In the genomic region with DNA sequence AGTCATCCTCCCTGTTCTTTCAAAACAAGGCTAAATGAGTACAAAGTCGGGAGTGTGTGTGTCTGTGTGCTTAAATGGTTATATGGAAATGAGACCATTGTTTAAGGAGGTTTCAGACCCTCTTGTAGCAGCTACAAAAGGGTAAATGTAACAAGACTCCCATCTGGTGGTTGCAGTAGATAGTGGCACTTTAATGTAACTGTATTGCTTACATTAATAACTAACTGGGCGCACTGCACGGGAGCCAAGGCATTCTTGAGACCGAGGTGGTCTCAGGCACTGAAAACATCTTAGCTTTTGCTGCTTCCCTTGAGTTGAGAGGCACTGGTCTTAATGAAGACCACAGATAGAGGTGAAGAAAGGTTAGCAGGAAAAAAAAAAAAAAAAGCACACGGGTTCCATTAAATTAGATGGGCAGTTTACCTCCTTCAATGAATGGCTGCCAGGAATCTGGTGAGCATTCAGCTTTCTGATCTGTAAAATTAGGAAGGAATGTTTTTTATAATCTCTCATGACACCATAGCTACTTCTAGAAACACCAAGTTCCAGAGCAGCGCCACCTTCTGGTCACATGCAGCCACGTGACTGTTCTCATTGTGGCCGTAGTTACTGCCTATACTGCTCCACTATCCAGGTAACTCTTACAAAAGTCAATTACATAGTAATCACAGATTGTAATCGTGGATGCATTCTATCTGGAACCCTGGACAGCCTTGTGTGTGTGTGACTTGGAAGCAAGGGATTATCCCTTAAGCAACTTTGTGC, we compare ENCODE assay signal across 8 mouse cellular contexts. TPM values are rescaled to one million over a fixed set of nuclear protein-coding genes. Genes with fewer than 3 reads are reported as not detected.
DNase-seq lines count a peak whose midpoint lies in the region; ATAC-seq and TF ChIP-seq lines count a peak whose summit lies in the region.

No protein-coding gene starts in this region.

- no peak for TF ChIP-seq POLR2A in myocyte (IDR thresholded peaks at IDR 0.05; ENCODE audit: insufficient read length, low read depth)

- ATAC-seq in embryonic facial prominence, embryonic 11.5 days (replicated peaks; ENCODE audit: insufficient number of reproducible peaks, low FRiP score, low TSS enrichment, low read depth) = no peak

- 0 out of 2 replicates have a peak overlapping the region, but pooled peaks have one; percentile 22 for H3K4me3 ChIP-seq in heart, embryonic 10.5 days
- no peak overlapping the region for H3K4me3 ChIP-seq in embryonic facial prominence, embryonic 11.5 days (ENCODE audit: low read depth, low read length)
- no peak overlapping the region for H3K4me3 ChIP-seq in myocyte

- H3K36me3 ChIP-seq in heart, embryonic 10.5 days = no peaks in the 10 kb centered on the region
- H3K36me3 ChIP-seq in embryonic facial prominence, embryonic 11.5 days (replicated peaks; ENCODE audit: control insufficient read depth, insufficient read depth, low read depth, low read length) = no peaks in the 10 kb centered on the region
- H3K36me3 ChIP-seq in myocyte (ENCODE audit: control insufficient read depth, insufficient read depth) = no peaks in the 10 kb centered on the region

- no peak overlapping the region for H3ac ChIP-seq in myocyte (ENCODE audit: control insufficient read depth, insufficient read length)

- H3K4me1 ChIP-seq in heart, embryonic 10.5 days = no peaks in the 10 kb centered on the region
- H3K4me1 ChIP-seq in embryonic facial prominence, embryonic 11.5 days (ENCODE audit: control insufficient read depth, insufficient read depth, low read length) = no peaks in the 10 kb centered on the region

- H3K27ac ChIP-seq in heart, embryonic 10.5 days = no peak overlapping the region
- no peak overlapping the region for H3K27ac ChIP-seq in embryonic facial prominence, embryonic 11.5 days (replicated peaks; ENCODE audit: low read depth, low read length)

- peaks cover 35% of the 10 kb centered on the region for H3K27me3 ChIP-seq in heart, embryonic 10.5 days (ENCODE audit: insufficient read depth, poor library complexity, severe bottlenecking)
- H3K27me3 ChIP-seq in embryonic facial prominence, embryonic 11.5 days (ENCODE audit: control insufficient read depth, insufficient read depth, low read length) = peaks cover 13% of the 10 kb centered on the region
- H3K27me3 ChIP-seq in myocyte (ENCODE audit: control insufficient read depth, insufficient read depth, insufficient read length) = peaks cover 31% of the 10 kb centered on the region

- no peaks in the 10 kb centered on the region for H3K79me2 ChIP-seq in myocyte (ENCODE audit: control insufficient read depth, insufficient read depth)

- intact Hi-C loops in heart, postnatal 36 days (cut with DNase I) = loop anchor here (2.0 to 5.0 kb wide), 2 partner anchors 205 to 374 kb away; no protein-coding TSS in a partner anchor

- no peak for DNase-seq in heart, embryonic 10.5 days (ENCODE audit: low spot score)
- DNase-seq in heart, adult 8-10 months (ENCODE audit: low spot score) = no peak
- peak; percentile 70 for DNase-seq in NIH3T3 (ENCODE audit: low read depth)
- peak; percentile 81 for DNase-seq in embryonic facial prominence, embryonic 11.5 days (ENCODE audit: low spot score)
- DNase-seq in heart, postnatal 36 days = peak; percentile 54 to 72
- peak; percentile 31 to 45 for DNase-seq in layer of hippocampus, postnatal 36 days
- DNase-seq in ovary, postnatal 10 days (ENCODE audit: low spot score) = no peak

- no peak overlapping the region for H3K4me2 ChIP-seq in embryonic facial prominence, embryonic 11.5 days (ENCODE audit: low read depth, low read length)
- no peak overlapping the region for H3K4me2 ChIP-seq in myocyte (ENCODE audit: low read depth)

- no peak overlapping the region for H3K9ac ChIP-seq in embryonic facial prominence, embryonic 11.5 days (replicated peaks; ENCODE audit: low read length)

- 31% methylated on average over 9 of the region's 9 CpGs for WGBS in heart, embryonic 10.5 days
- 33% methylated on average over 9 of the region's 9 CpGs for WGBS in embryonic facial prominence, embryonic 11.5 days

- H3K9me3 ChIP-seq in heart, embryonic 10.5 days = no peaks in the 10 kb centered on the region
- no peaks in the 10 kb centered on the region for H3K9me3 ChIP-seq in embryonic facial prominence, embryonic 11.5 days (replicated peaks; ENCODE audit: control insufficient read depth, low read length)

TF ChIP-seq in myocyte, 11 proteins besides CTCF, POLR2A, EP300 and RAD21:
- TF ChIP-seq TCF3 (IDR thresholded peaks at IDR 0.05; ENCODE audit: insufficient read length, low read depth) = no peak
- peak; percentile 77 for TF ChIP-seq USF1 (IDR thresholded peaks at IDR 0.05; ENCODE audit: low read depth)

RNA-seq across cellular contexts. Expression of a gene that starts 5.5 kb away (rescaled TPM):
- polyA plus RNA-seq in heart, embryonic 10.5 days (2016; fragmentation: Nextera tagmentation; extraction: Ambion mirVana) = 1.3 and 2.7 TPM in 2 replicates
- total RNA-seq in heart, adult 8-10 months (2022) = 1 to 10 TPM; 2.2 to 3.3 (median 2.9) TPM
- polyA plus RNA-seq in embryonic facial prominence, embryonic 11.5 days (2014; fragmentation: Nextera tagmentation; extraction: Ambion mirVana) = 0.59 and 0.64 TPM in 2 replicates
- 1 to 10 TPM; 3.2 to 4.0 TPM for total RNA-seq in heart, postnatal 36 days (2021)
- total RNA-seq in layer of hippocampus, postnatal 36 days (2021) = 1 to 10 TPM; 2.9 to 4.0 TPM
- polyA plus RNA-seq in myocyte (2012; fragmentation: generic; extraction: Trizol) = not detected

RNA-seq across cellular contexts. Expression of a gene that starts 14.6 kb away (rescaled TPM):
- polyA plus RNA-seq in heart, embryonic 10.5 days (2016; fragmentation: Nextera tagmentation; extraction: Ambion mirVana) = 6.4 and 7.9 TPM in 2 replicates
- 1 to 10 TPM; 4.6 to 7.1 (median 5.9) TPM for total RNA-seq in heart, adult 8-10 months (2022)
- polyA plus RNA-seq in embryonic facial prominence, embryonic 11.5 days (2014; fragmentation: Nextera tagmentation; extraction: Ambion mirVana) = 7.5 and 7.6 TPM in 2 replicates
- total RNA-seq in heart, postnatal 36 days (2021) = 1 to 10 TPM; 5.5 to 7.0 TPM
- total RNA-seq in layer of hippocampus, postnatal 36 days (2021) = 1 to 10 TPM; 4.1 to 4.5 TPM
- polyA plus RNA-seq in myocyte (2012; fragmentation: generic; extraction: Trizol) = not detected

Comparison
In these comparisons a context has a peak if more than half of its experiments do, and no peak if none do; other contexts are left out.
1. DNase-seq: peak in NIH3T3 (single experiment), embryonic facial prominence, embryonic 11.5 days (single experiment), heart, postnatal 36 days (2 of 2) and layer of hippocampus, postnatal 36 days (2 of 2); none in heart, embryonic 10.5 days (single experiment), heart, adult 8-10 months (single experiment) and ovary, postnatal 10 days (single experiment).